Mouse (Mus musculus): Measurements from ENCODE around the gene H2afx. TPM values are rescaled to one million over a fixed set of nuclear protein-coding genes. Genes with fewer than 3 reads are reported as not detected.
"Not testable (repeated sequence)": the region's sequence is repeated elsewhere in the genome, so short reads cannot be mapped to it uniquely, and the experiment has no call there.

The H2afx gene
- total RNA-seq, 2 experiments from 2014 or later, result 69.9 to 74.3 TPM

DNA sequence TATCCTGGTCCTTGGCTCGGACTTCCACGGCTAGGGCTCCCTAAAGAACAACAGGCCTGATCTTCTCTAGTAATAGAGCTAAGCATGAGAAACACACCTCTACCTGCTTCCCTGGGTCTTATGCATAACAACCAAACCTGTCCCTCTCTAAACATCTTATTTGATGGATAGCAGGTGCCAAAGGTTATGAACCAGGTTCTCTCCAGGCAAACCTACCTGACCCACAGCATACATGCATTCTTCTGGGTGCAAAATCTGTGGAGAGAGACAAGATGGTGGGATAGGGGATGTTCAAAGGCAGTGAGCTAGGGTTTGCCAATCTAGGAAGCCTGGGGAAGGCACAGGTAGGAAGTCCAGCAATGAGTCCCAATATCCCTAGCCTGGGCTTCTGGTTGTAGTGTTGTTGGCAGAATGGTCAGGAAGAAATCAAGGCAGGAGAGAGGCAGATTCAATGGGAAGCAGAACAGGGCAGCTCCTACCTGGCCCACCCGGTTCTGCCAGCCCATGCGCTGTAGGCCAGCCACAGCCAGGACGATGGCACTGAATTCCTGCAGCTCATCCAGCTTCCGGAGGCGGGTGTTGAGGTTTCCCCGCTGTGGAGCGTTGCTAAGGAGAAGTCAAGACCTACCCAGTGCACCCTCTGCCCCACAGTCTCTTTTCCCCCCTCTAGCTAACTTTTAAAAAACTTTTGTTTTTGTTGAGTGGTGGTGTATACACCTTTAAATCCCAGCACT is 3.1 kb downstream of the H2afx start:
- DNase-seq (ENCODE audit: low spot score in 2 of 2), result no peak

DNA sequence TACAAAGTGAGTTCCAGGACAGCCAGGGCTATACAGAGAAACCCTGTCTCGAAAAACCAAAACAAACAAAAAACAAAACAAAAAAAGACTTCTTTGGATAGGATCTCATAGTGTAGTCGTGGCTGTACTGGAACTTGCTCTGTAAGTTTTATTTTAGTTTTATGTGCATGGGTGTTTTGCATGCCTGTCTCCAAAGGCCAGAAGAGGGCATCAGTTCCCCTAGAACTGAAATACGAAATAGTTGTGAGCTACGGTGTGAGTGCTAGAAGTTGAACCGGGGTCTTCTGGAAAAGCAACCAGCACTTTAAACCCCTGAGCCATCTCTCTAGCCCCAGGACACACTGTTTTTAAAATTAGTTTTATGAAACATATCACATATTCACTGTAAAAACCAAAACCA is 4.1 kb downstream of the H2afx start:
- DNase-seq (ENCODE audit: low spot score in 2 of 2), result no peak

DNA sequence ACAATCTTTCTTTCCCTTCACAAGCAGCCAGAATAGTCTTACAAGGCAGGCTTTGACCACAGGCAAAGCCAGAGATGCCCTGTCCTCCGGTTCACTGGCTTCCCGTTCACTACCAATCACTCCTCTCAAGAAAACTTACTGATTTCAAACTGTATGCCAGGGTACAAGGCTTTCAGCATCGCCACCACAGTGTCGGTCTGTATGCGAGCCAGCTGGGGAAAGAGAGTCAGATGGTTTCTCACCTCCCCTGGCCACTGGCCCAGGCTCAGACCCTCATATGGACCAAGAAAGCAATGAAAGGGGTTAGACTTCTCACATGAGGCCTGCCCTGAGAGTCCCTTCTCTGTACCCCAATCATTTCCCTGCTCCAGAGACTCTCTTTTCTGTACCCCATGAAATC is 7.0 kb downstream of the H2afx start:
- no peak for DNase-seq (ENCODE audit: low spot score in 2 of 2)

DNA sequence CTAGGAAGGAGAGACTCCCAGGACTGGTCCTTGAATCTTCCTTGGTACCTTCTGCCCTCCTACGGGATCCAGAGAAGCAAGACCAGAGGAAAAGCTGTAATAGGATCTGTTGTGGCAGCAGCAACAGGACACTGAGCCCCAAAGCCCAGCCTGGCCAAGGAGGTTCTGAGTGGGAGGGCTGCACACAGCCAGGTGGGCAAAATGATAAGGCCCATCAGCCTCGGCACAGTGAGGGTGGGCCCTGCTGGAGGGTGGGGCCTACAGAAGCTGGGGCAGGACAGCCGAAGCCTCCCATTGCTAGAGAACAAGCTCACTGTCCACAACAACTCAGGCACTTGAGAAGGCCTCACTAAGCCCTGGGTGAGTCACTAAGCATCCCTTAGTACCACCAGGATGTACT is 7.7 kb downstream of the H2afx start:
- DNase-seq (ENCODE audit: low spot score in 2 of 2), result no peak

GRCm38 (mm10) chr9:44342605-44343004 is 8.1 kb downstream of the H2afx start:
- DNase-seq (ENCODE audit: low spot score in 2 of 2), result no peak

DNA sequence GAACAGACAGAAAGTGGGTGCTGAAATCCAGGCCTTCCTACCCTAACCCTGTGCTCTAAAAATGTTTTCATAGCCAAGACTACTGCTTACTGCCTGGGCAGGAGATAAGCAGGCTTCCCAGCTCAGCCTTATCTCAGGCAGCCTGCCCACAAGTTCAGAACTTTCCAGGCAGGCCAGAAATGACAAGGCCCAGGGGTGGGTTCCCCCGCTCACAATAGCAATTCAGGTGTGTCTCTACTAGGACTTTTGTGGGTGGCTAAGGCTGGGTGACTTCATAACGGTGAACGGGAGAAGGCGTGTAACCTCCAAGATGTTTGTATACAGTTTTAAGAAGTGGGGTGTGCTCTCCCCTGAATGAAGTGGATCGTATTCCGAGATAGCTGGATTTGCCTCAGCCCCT is 8.8 kb downstream of the H2afx start:
- no peak for DNase-seq (ENCODE audit: low spot score in 2 of 2)

- DNase-seq (ENCODE audit: low spot score in 2 of 2), result peak; percentile 83 to 87
These were observed 9.4 kb downstream of the H2afx start, which contains the start of gene Hmbs for GRCm38 (mm10) chr9:44343781-44344421. Gene Hmbs (minus strand): TSS chr9:44344228.

DNA sequence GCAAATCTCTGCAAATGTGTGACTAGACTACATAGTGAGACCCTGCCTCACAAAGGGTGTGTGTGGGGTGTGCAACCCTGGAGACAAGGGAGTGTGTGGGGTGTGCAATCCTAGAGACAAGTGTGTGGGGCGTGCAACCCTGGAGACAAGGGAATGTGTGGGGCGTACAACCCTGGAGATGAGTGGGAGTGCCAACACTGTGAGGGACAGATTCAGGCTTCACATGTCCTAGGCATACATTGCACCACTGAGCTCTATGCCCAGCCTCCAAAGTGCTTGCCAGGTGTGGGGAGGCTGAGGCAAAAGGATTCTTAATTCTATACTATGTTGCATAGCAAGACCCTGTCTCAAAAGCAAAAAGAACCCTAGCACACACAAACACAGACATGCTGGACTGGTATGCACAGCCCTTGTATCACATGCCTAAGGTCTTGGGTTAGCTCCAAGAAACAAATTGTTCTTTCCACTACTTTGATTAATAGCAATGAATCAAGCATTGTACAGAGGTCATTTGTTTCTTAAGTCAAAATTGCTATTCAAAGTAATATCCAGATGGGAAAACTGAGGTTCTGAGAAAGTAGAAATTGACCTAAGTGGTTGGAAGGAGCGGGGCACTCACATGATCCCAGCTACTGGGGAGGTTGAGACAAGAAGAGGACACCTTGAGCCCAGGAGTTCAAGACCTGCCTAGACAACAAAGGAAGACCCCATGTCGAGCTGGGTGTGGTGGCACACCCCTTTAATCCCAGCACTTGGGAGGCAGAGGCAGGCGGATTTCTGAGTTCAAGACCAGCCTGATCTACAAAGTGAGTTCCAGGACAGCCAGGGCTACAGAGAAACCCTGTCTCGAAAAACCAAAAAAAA is 11.3 kb downstream of the H2afx start:
- no peak for DNase-seq (ENCODE audit: low spot score in 2 of 2)

- DNase-seq (ENCODE audit: low spot score in 2 of 2), result no peak
These were observed 12.7 kb downstream of the H2afx start for GRCm38 (mm10) chr9:44347166-44347565.

- no peak for DNase-seq (ENCODE audit: low spot score in 2 of 2)
These were observed 13.1 kb downstream of the H2afx start for GRCm38 (mm10) chr9:44347621-44348020.

- DNase-seq (ENCODE audit: low spot score in 2 of 2), result no peak
These were observed 14.1 kb downstream of the H2afx start for GRCm38 (mm10) chr9:44348546-44348945.

DNA sequence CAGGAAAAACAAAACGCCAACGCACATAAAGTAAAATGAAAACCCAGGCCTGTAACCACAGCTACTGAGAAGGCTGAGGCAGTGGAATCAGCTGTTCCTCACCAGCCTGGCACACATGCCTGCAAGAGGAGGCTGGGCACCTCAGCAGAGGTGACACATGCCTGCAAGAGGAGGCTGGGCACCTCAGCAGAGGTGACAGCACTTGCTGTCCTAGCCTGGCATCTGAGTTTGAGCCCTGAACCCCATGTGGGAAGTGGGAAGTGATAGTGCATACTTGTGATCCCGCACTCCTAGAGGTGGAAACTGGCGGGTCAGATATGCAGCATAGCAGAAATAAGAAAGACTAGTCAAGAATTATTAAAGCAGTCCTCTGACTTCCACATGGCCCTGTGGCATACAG is 16.9 kb downstream of the H2afx start:
- DNase-seq (ENCODE audit: low spot score in 2 of 2), result no peak

GRCm38 (mm10) chr9:44352337-44352736 is 17.8 kb downstream of the H2afx start:
- no peak for DNase-seq (ENCODE audit: low spot score in 2 of 2)

GRCm38 (mm10) chr9:44353142-44353541 is 18.6 kb downstream of the H2afx start:
- DNase-seq (ENCODE audit: low spot score in 2 of 2), result no peak

DNA sequence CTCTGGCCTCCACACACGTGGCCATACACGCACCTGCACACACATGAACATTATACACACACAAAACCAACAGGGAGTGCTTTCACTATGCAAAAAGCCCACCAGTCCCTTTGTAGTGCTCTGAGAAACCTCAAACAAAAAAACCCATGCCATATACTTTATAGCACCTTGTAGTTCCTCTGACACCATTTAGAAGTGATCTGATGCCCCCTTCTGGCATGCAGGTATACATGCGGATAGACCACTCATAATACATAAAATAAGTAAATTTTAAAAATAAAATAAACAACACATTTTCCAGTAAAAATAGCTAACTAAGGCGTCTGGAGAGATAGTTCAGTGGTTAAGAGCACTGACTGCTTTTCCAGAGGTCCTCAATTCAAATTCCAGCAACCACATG is 22.7 kb downstream of the H2afx start:
- DNase-seq (ENCODE audit: low spot score in 2 of 2), result no peak

GRCm38 (mm10) chr9:44361190-44361917 is 26.9 kb downstream of the H2afx start, which contains the start of gene Vps11:
Gene Vps11 (minus strand): TSS chr9:44361670.
- DNase-seq (ENCODE audit: low spot score in 2 of 2), result peak; percentile 94 to 95

GRCm38 (mm10) chr9:44361931-44362330 is 27.4 kb downstream of the H2afx start:
- not testable (repeated sequence) for DNase-seq (ENCODE audit: low spot score in 2 of 2)

DNA sequence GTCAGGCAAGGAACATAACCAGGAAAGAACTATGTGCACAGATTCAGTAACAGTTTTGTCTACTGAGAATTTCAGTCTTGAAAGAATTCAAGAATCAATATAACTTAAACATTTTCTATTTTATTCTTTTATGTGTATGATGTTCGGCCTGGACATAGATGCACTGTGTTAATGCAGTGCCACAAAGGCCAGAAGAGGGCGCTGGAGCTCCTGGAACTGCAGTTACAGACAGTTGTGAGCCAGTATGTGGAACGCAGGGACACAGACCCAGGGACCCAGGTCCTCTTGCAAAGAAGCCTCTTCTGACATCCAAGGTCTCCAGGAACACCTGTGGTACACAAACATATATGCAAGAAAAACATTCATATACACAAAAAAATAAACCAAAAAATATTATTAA is 30.0 kb downstream of the H2afx start:
- DNase-seq (ENCODE audit: low spot score in 2 of 2), result no peak

DNA sequence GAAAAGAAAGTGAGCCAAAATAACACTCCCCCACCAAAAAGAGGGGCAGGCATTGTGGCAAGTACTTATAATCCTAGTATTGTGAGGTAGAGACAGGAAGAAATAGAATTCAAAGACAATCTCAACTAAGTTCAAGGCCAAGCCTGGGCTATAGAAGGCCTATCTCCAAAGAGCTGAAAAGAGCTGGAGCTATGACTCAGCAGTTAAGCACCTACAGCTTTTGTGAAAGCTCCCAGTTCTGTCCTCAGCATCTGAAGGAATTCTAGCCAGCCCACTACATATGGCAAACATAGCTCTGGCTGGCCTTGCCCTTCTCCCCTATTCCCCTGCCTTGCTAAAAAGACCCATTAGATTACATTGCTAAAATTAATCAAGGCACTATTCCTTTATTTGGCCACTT is 38.9 kb downstream of the H2afx start:
- DNase-seq (ENCODE audit: low spot score in 2 of 2), result no peak

- no peak for DNase-seq (ENCODE audit: low spot score in 2 of 2)
These were observed 41.6 kb downstream of the H2afx start for GRCm38 (mm10) chr9:44376141-44376540.

DNA sequence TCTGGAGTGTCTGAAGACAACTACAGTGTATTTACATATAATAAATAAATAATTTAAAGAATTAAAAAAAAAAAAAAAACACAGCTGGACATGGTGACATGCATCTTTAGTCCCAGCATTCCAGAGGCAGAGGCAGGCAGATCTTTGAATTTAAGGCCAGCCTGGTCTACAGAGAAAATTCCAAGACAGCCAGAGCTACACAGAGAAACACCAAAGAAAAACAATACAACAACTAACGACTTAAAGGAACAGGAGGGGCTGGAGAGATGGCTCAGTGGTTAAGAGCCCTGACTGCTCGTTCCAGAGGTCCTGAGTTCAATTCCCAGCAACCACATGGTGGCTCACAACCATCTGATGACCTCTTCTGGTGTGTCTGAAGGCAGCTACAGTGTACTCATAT is 42.8 kb downstream of the H2afx start:
- DNase-seq (ENCODE audit: low spot score in 2 of 2), result not testable (repeated sequence)

All from layer of hippocampus, postnatal 10 days (tissue).